ENCODE assay signal across 27 mouse cellular contexts in the genomic region with DNA sequence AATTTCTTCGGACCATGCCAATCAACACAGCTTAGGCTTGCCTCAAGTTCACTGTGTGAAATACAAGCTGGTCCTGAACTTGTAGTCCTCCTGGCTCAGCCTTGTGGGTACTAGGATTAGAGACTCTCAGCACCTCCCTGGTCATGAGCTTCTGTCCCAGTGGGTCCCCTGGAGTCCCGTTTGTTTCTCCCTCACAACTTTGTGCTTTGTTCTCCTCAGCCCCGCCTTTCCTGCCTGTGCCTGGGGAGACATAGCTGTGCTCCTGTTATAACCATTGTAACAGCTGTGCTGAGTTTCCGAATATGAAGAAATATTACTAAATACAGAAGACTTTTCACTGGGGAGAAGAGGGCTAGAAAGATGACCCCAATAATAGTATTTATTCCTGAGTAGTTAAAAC. TPM values are rescaled to one million over a fixed set of nuclear protein-coding genes. Genes with fewer than 3 reads are reported as not detected.
A peak's percentile ranks its signal among the peaks of the same experiment; 100 is the strongest.
DNase-seq lines count a peak whose midpoint lies in the region; ATAC-seq and TF ChIP-seq lines count a peak whose summit lies in the region.
"Had no signal": no experiment of that assay in that cellular context is flagged by ENCODE, and none has a peak within 500 bp of the region (broad histone marks: within the 10 kb centered on the region; RNA-seq: fewer than 3 reads in every experiment).

No protein-coding gene starts in this region.

- peak; percentile 97 for DNase-seq in heart, adult 11 months
- no peak for DNase-seq in heart, postnatal 10 days
- peak; percentile 25 for DNase-seq in lung, postnatal 14 days
- DNase-seq in lung, adult 18-20 months, result no peak
- DNase-seq in heart, postnatal 0 days (ENCODE audit: low spot score), result no peak
- no peak for DNase-seq in cerebellum, adult 11-12 months
- DNase-seq: adrenal gland, postnatal 10 days; cerebellum, adult 11 months; cerebellum, adult 9-11 months; kidney, adult 18-20 months; kidney, postnatal 4 days; midbrain, embryonic 14.5 days; retina, postnatal 1 day; right cerebral cortex, postnatal 25 days had no signal

- peak overlapping the region; percentile 74 for H3K27ac ChIP-seq in brown adipose tissue, adult 24 weeks (replicated peaks; ENCODE audit: low read depth, low read length)
- H3K27ac ChIP-seq in heart, postnatal 0 days (ENCODE audit: low read depth), result peak overlapping the region; percentile 47
- no peak overlapping the region for H3K27ac ChIP-seq in kidney, embryonic 16.5 days (ENCODE audit: low read length)
- H3K27ac ChIP-seq: embryonic facial prominence, embryonic 13.5 days; forebrain, embryonic 10.5 days; forebrain, embryonic 15.5 days; kidney, embryonic 15.5 days; limb, embryonic 13.5 days; macrophage; neural tube, embryonic 15.5 days; stomach, embryonic 15.5 days had no signal

- TF ChIP-seq CTCF in heart, postnatal 0 days (IDR thresholded peaks at IDR 0.05; ENCODE audit: low read depth), result no peak

- no peak for ATAC-seq in heart, postnatal 0 days (ENCODE audit: insufficient read depth, low read depth)
- no peak for ATAC-seq in kidney, embryonic 16.5 days (ENCODE audit: low FRiP score, low TSS enrichment)
- ATAC-seq: forebrain, embryonic 15.5 days; hindbrain, embryonic 16.5 days had no signal

- H3K4me3 ChIP-seq in brown adipose tissue, adult 24 weeks (ENCODE audit: insufficient read depth, low read depth, low read length), result no peak overlapping the region
- no peak overlapping the region for H3K4me3 ChIP-seq in heart, postnatal 0 days (ENCODE audit: low read depth, low read length)
- H3K4me3 ChIP-seq in kidney, embryonic 16.5 days (ENCODE audit: low read length), result no peak overlapping the region
- H3K4me3 ChIP-seq: embryonic facial prominence, embryonic 13.5 days; forebrain, embryonic 10.5 days; forebrain, embryonic 15.5 days; kidney, embryonic 15.5 days; limb, embryonic 13.5 days; neural tube, embryonic 15.5 days; stomach, embryonic 15.5 days had no signal

- no peak overlapping the region for H3K4me2 ChIP-seq in heart, postnatal 0 days (ENCODE audit: low read depth, low read length)
- H3K4me2 ChIP-seq in kidney, embryonic 16.5 days (replicated peaks; ENCODE audit: low read depth, low read length), result no peak overlapping the region
- H3K4me2 ChIP-seq: embryonic facial prominence, embryonic 13.5 days; forebrain, embryonic 15.5 days; kidney, embryonic 15.5 days; limb, embryonic 13.5 days; liver, embryonic 11.5 days; neural tube, embryonic 15.5 days; stomach, embryonic 15.5 days had no signal

- peaks cover 32% of the 10 kb centered on the region for H3K36me3 ChIP-seq in heart, postnatal 0 days (replicated peaks; ENCODE audit: control insufficient read depth, insufficient read depth, low read length)
- peaks cover 30% of the 10 kb centered on the region; the same call in 1 of the 2 replicates for H3K36me3 ChIP-seq in kidney, embryonic 16.5 days (ENCODE audit: insufficient read depth, low read length)
- H3K36me3 ChIP-seq: neural tube, embryonic 15.5 days had no signal

- WGBS in heart, postnatal 0 days, result 57% methylated on average over 4 of the region's 4 CpGs
- WGBS in kidney, embryonic 16.5 days, result 68% methylated on average over 4 of the region's 4 CpGs

- peaks cover 10% of the 10 kb centered on the region; the same call in 1 of the 2 replicates for H3K4me1 ChIP-seq in brown adipose tissue, adult 24 weeks (ENCODE audit: control insufficient read depth, insufficient read depth, insufficient read length, low read length)
- peaks cover 66% of the 10 kb centered on the region for H3K4me1 ChIP-seq in heart, postnatal 0 days (ENCODE audit: control insufficient read depth, insufficient read depth)
- H3K4me1 ChIP-seq in kidney, embryonic 16.5 days (ENCODE audit: insufficient read depth, low read length), result peaks cover 20% of the 10 kb centered on the region

- H3K27me3 ChIP-seq in heart, postnatal 0 days (ENCODE audit: control insufficient read depth, insufficient read depth, low read length), result no peaks in the 10 kb centered on the region
- H3K27me3 ChIP-seq in kidney, embryonic 16.5 days (ENCODE audit: insufficient read depth, low read length), result no peaks in the 10 kb centered on the region
- H3K27me3 ChIP-seq: embryonic facial prominence, embryonic 13.5 days; forebrain, embryonic 15.5 days; kidney, embryonic 15.5 days; limb, embryonic 13.5 days; neural tube, embryonic 15.5 days; stomach, embryonic 15.5 days had no signal

- no peak overlapping the region for H3K9ac ChIP-seq in heart, postnatal 0 days (replicated peaks; ENCODE audit: low read depth, low read length)
- no peak overlapping the region for H3K9ac ChIP-seq in kidney, embryonic 16.5 days (replicated peaks; ENCODE audit: low read length)
- H3K9ac ChIP-seq: embryonic facial prominence, embryonic 13.5 days; forebrain, embryonic 15.5 days; kidney, embryonic 15.5 days; limb, embryonic 13.5 days; neural tube, embryonic 15.5 days; stomach, embryonic 15.5 days had no signal

- H3K9me3 ChIP-seq in heart, postnatal 0 days (replicated peaks; ENCODE audit: control insufficient read depth, low read length), result no peaks in the 10 kb centered on the region
- no peaks in the 10 kb centered on the region for H3K9me3 ChIP-seq in kidney, embryonic 16.5 days (ENCODE audit: low read length)
- H3K9me3 ChIP-seq: embryonic facial prominence, embryonic 13.5 days; forebrain, embryonic 10.5 days; forebrain, embryonic 15.5 days; G1E; kidney, embryonic 15.5 days; limb, embryonic 13.5 days; neural tube, embryonic 15.5 days; stomach, embryonic 15.5 days had no signal

- intact Hi-C loops in heart, postnatal 10 days (cut with DNase I), result loop anchor here (10.0 kb wide), 1 partner anchor 236 kb away; a partner anchor contains a TSS

- TF ChIP-seq EP300 in heart, postnatal 0 days (IDR thresholded peaks at IDR 0.05; ENCODE audit: low read depth), result no peak

RNA-seq across cellular contexts. Expression of a gene that starts 5.2 kb away (rescaled TPM):
- total RNA-seq in heart, postnatal 10 days (2021), result 10 to 100 TPM; 57.0 to 61.2 TPM
- polyA plus RNA-seq in brown adipose tissue, adult 24 weeks (2012; ENCODE audit: insufficient read depth, insufficient read length, missing spikeins), result 48.1 and 61.0 TPM in 2 replicates
- 81.0 and 81.9 TPM in 2 replicates for total RNA-seq in heart, postnatal 0 days (2014; rRNA removed; ENCODE audit: low replicate concordance)
- 60.2 and 62.4 TPM in 2 replicates for polyA plus RNA-seq in heart, postnatal 0 days (2015; fragmentation: Nextera tagmentation; extraction: Ambion mirVana)
- polyA plus RNA-seq in kidney, embryonic 16.5 days (2015; fragmentation: Nextera tagmentation; extraction: Ambion mirVana), result 95.3 and 101 TPM in 2 replicates

Comparison
In these comparisons a context has a peak if more than half of its experiments do, and no peak if none do; other contexts are left out.
1. DNase-seq: peak in heart, adult 11 months (single experiment) and lung, postnatal 14 days (single experiment); none in heart, postnatal 10 days (0 of 2), lung, adult 18-20 months (0 of 2), heart, postnatal 0 days (single experiment) and cerebellum, adult 11-12 months (single experiment).